Mouse (Mus musculus) heart, embryonic 12.5 days (tissue): ENCODE results near the gene C1s2. TPM values are rescaled to one million over a fixed set of nuclear protein-coding genes. Genes with fewer than 3 reads are reported as not detected.
"Not testable (repeated sequence)": the region's sequence is repeated elsewhere in the genome, so short reads cannot be mapped to it uniquely, and the experiment has no call there.

ENCODE experiments used
- ATAC-seq: fragments of 200-750 bp; cut with Nextera tagmentation; 2 replicates; pipeline ENCODE4 v1.8.0; 2017; ENCODE audit warnings: moderate TSS enrichment, moderate library complexity; ENCODE audit not compliant: insufficient number of reproducible peaks, low FRiP score
- H3K27ac ChIP-seq: fragments of 300-500 bp; sonication (generic); 2 replicates; pipeline ENCODE4 v1.5.1; 2016; ENCODE audit warnings: mild to moderate bottlenecking, moderate library complexity; ENCODE audit not compliant: poor library complexity, severe bottlenecking
- H3K27me3 ChIP-seq: fragments of 300-500 bp; sonication (generic); replicated peaks from 2 replicates; pipeline ENCODE4 v1.6.1; 2016; ENCODE audit warnings: mild to moderate bottlenecking, moderate library complexity
- H3K36me3 ChIP-seq: fragments of 300-500 bp; sonication (generic); 2 replicates; pipeline ENCODE4 v1.6.1; 2016; ENCODE audit warnings: mild to moderate bottlenecking, moderate library complexity
- H3K4me1 ChIP-seq: fragments of 300-500 bp; sonication (generic); replicated peaks from 2 replicates; pipeline ENCODE4 v1.6.1; 2016; ENCODE audit warnings: mild to moderate bottlenecking
- H3K4me2 ChIP-seq: fragments of 300-500 bp; sonication (generic); 2 replicates; pipeline ENCODE4 v1.6.1; 2016; ENCODE audit warnings: mild to moderate bottlenecking, moderate library complexity
- H3K4me3 ChIP-seq: fragments of 300-500 bp; sonication (generic); 2 replicates; pipeline ENCODE4 v1.5.1; 2016; ENCODE audit warnings: mild to moderate bottlenecking
- H3K9ac ChIP-seq: fragments of 300-500 bp; sonication (generic); 2 replicates; pipeline ENCODE4 v1.6.1; 2016; ENCODE audit warnings: mild to moderate bottlenecking, moderate library complexity
- H3K9me3 ChIP-seq: fragments of 300-500 bp; sonication (generic); replicated peaks from 2 replicates; pipeline ENCODE4 v1.6.1; 2016; ENCODE audit warnings: mild to moderate bottlenecking, moderate library complexity
- WGBS: fragments of 180-500 bp; shearing (Covaris S2); methylation state at CpG from one replicate; pipeline ENCODE4 v1.1.7; 2016; 5-methylcytosine and 5-hydroxymethylcytosine counted together
- polyA plus RNA-seq: library from polyadenylated mRNA; unstranded; fragments of >200 nt; fragmentation: Nextera tagmentation; extraction: Ambion mirVana; gene quantifications from 2 replicates; pipeline ENCODE4 v1.2.1, GENCODE M21; 2016

C1s2 gene
- polyA plus RNA-seq, 1 experiment from 2014 or later = not detected

- WGBS = 30% methylated on average over 6 of the region's 6 CpGs
- not testable (repeated sequence) for H3K27ac ChIP-seq, H3K9me3 ChIP-seq, H3K27me3 ChIP-seq, H3K4me2 ChIP-seq, H3K9ac ChIP-seq, H3K36me3 ChIP-seq, H3K4me1 ChIP-seq, ATAC-seq, H3K4me3 ChIP-seq
These were observed 1.1 kb upstream of the C1s2 start for GRCm38 (mm10) chr6:124636858-124637460.

DNA sequence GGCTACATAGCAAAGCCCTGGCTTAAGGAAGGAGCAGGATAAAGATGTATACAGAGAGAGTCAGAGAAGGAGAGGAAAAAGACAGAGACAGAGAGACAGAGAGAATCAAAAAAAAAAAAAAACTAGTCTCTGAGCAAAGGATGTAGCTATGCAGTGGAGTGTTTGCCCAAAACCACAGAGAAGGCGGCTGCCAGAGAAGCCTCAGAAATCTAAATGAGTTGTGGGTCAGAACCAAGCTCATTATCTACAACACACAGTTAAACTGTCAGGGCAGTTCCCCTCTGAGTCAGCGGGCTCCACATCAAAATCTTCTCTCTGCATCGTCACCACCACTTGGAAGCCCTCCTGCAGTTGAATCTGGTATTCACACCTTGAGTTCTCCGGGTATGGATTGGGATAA, 5.1 kb downstream of the C1s2 start:
- Histone ChIP-seq H3K4me2 (no peak overlapping the region), H3K9me3 (no peaks in the 10 kb centered on the region), H3K4me3 (no peak overlapping the region), H3K4me1 (no peaks in the 10 kb centered on the region), H3K9ac (no peak overlapping the region), H3K27ac (no peak overlapping the region), H3K27me3 (no peaks in the 10 kb centered on the region), H3K36me3 (no peaks in the 10 kb centered on the region)
- ATAC-seq = no peak
- WGBS = 69% methylated on average over 4 of the region's 4 CpGs

DNA sequence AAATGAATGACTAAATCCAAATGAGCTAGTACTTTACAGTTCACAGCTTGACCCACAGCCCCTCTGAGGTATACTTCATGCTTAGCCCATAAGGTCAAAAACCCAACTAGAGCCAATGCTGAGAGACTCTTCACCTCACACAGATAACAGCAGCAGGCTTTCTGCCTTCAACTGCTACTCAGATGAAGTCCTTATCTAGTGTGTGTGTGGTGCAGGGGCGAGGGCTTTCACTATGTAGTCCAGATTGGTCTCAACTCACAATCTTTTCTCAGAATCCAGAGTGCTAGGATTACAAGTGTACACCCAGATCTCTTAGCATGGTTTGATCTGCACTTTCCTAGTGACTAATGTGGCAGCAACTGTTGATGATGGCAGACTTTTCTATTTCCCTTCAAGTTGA, 9.7 kb downstream of the C1s2 start:
- H3K9ac ChIP-seq, H3K9me3 ChIP-seq, H3K4me2 ChIP-seq, H3K27me3 ChIP-seq, H3K4me1 ChIP-seq, H3K27ac ChIP-seq, ATAC-seq, H3K36me3 ChIP-seq, H3K4me3 ChIP-seq: not testable (repeated sequence)
- WGBS = 28% methylated on average over 1 of the region's 1 CpGs

DNA sequence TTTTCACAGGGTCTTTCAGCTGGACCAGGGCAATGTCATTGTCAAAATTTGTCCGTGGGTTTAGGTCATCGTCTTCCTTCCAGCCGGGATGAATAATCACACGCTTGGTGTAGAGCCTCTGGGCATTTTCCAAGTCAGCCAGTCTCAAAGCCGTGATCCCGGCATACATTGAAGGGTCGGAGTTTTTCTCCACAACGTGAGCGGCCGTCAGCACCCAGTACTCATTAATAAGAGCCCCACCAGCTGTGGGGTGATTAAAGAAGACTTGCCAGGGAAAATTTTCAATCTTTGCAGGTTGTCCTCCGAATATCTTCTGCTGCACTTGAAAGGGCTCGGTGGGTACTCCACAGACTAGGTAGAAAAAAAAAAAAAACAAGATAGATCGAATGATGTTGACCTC, 10.3 kb downstream of the C1s2 start:
- ATAC-seq = no peak
- 84% methylated on average over 13 of the region's 13 CpGs for WGBS
- H3K27ac ChIP-seq = no peak overlapping the region
- H3K27me3 ChIP-seq = no peaks in the 10 kb centered on the region
- no peak overlapping the region for H3K4me3 ChIP-seq
- no peaks in the 10 kb centered on the region for H3K4me1 ChIP-seq
- no peak overlapping the region for H3K4me2 ChIP-seq
- peaks cover 2% of the 10 kb centered on the region; the same call in 1 of the 2 replicates for H3K9me3 ChIP-seq
- H3K36me3 ChIP-seq = no peaks in the 10 kb centered on the region
- no peak overlapping the region for H3K9ac ChIP-seq

DNA sequence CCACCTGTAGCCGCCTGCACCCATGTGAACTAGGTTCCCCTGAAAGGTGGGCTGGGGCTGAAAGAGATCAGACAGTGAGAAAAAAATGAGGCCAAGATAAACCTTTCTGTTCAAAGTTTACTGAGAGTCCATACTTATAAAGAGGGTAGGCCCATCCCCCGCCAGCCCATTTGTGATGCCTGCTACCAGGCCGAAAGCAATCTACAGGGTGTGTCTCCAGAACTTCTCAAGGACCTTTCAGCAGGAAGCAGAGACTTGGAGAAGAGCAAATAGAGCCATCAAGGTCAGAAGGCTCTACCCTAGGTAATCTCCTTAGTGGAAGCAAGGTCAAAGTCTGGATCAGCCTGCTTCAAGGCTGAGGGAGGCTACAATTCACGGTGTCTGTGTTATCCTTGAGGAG, 33.9 kb downstream of the C1s2 start:
- no peak for ATAC-seq
- Histone ChIP-seq H3K4me2 (no peak overlapping the region), H3K9ac (no peak overlapping the region), H3K9me3 (peaks cover 5% of the 10 kb centered on the region), H3K27me3 (no peaks in the 10 kb centered on the region), H3K36me3 (no peaks in the 10 kb centered on the region), H3K4me3 (no peak overlapping the region), H3K27ac (no peak overlapping the region), H3K4me1 (no peaks in the 10 kb centered on the region)
- WGBS = 73% methylated on average over 4 of the region's 4 CpGs

GRCm38 (mm10) chr6:124593121-124593520, 42.8 kb downstream of the C1s2 start:
- Histone ChIP-seq H3K27ac (no peak overlapping the region), H3K27me3 (no peaks in the 10 kb centered on the region), H3K36me3 (no peaks in the 10 kb centered on the region), H3K9ac (no peak overlapping the region), H3K4me2 (no peak overlapping the region), H3K4me3 (no peak overlapping the region), H3K4me1 (no peaks in the 10 kb centered on the region), H3K9me3 (no peaks in the 10 kb centered on the region)
- no peak for ATAC-seq
- WGBS = 80% methylated on average over 8 of the region's 8 CpGs

DNA sequence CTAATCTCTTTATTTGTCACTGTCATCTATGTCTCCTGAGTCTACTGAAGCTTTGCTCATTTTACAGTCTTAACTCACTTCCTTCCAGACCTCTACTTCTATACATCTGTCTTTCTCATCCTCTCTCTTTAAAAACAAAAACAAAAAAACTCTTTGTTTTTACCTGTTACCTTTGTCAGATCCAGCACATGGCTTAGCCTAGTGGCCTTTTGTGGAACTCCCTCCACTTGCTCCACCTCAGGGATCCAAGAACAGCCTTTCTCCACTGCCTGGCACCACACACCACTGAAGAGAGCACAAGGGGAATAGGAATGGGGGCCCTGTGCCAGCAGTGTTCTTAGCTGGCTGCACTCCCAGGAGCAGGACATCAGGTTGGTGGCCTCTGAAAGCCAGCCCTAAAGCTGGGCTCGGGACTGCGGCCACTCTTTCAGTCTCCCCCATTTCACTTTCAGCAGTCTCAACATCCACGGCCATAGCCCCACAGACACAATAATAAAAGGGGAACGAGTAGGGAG, 43.6 kb downstream of the C1s2 start:
- H3K9me3 ChIP-seq = no peaks in the 10 kb centered on the region
- WGBS = 80% methylated on average over 4 of the region's 4 CpGs
- H3K36me3 ChIP-seq = no peaks in the 10 kb centered on the region
- H3K4me2 ChIP-seq = no peak overlapping the region
- no peak overlapping the region for H3K27ac ChIP-seq
- no peaks in the 10 kb centered on the region for H3K27me3 ChIP-seq
- no peak for ATAC-seq
- no peak overlapping the region for H3K9ac ChIP-seq
- H3K4me1 ChIP-seq = no peaks in the 10 kb centered on the region
- H3K4me3 ChIP-seq = no peak overlapping the region

DNA sequence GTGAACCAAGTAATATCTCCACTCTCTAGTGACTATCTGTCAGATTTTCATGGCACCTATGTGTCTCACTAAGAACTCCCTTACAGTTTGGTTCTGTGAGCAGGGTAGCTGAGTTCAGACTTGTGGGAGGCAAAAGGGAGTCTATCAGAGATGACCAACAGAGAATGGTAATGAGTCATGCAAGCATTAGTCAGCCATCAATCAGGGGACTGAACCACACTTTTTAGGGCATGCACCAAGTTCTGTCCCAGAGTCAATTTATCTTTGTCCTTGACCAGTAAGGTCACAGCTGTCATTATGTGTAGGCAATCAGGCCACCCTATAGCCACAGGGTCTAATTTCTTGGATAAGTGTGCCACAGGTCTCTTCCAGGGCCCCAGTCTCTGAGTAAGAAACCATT, 47.1 kb downstream of the C1s2 start:
- H3K9ac ChIP-seq = no peak overlapping the region
- no peak overlapping the region for H3K27ac ChIP-seq
- no peak overlapping the region for H3K4me2 ChIP-seq
- no peaks in the 10 kb centered on the region for H3K36me3 ChIP-seq
- H3K4me3 ChIP-seq = no peak overlapping the region
- no peaks in the 10 kb centered on the region for H3K4me1 ChIP-seq
- H3K9me3 ChIP-seq = no peaks in the 10 kb centered on the region
- ATAC-seq = no peak
- H3K27me3 ChIP-seq = no peaks in the 10 kb centered on the region

DNA sequence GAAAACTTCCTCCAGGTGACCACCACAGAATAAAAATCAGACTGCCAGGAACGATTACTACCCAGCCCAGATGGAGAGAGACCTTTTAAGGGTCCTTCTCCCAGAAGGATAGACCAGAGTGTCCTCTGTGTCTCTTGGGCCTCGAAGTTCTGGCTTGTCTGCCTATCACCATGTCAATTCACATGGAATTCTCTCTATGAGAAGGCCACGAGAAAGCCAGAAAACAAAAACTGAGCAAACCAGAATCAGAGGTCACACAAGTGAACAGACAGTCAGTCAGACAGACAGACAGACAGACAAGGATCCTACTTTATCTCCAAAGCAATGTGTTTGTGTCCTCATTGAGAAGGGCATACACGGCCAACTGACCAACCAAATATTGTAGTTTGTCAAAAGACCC, 49.6 kb downstream of the C1s2 start:
- no peaks in the 10 kb centered on the region for H3K27me3 ChIP-seq

GRCm38 (mm10) chr6:124585761-124586160, 50.1 kb downstream of the C1s2 start:
- no peaks in the 10 kb centered on the region for H3K9me3 ChIP-seq
- no peak overlapping the region for H3K27ac ChIP-seq
- no peaks in the 10 kb centered on the region for H3K4me1 ChIP-seq
- no peak overlapping the region for H3K4me3 ChIP-seq
- no peak overlapping the region for H3K4me2 ChIP-seq
- no peaks in the 10 kb centered on the region for H3K36me3 ChIP-seq
- ATAC-seq = no peak
- H3K9ac ChIP-seq = no peak overlapping the region
- H3K27me3 ChIP-seq = no peaks in the 10 kb centered on the region
- 86% methylated on average over 3 of the region's 3 CpGs for WGBS

More for the DNA sequence above, 49.6 kb downstream of the C1s2 start:
- ATAC-seq = no peak
- no peak overlapping the region for H3K27ac ChIP-seq
- no peak overlapping the region for H3K4me2 ChIP-seq
- no peak overlapping the region for H3K4me3 ChIP-seq
- no peak overlapping the region for H3K9ac ChIP-seq
- 65% methylated on average over 4 of the region's 4 CpGs for WGBS
- H3K36me3 ChIP-seq = no peaks in the 10 kb centered on the region
- no peaks in the 10 kb centered on the region for H3K4me1 ChIP-seq
- H3K9me3 ChIP-seq = no peaks in the 10 kb centered on the region

DNA sequence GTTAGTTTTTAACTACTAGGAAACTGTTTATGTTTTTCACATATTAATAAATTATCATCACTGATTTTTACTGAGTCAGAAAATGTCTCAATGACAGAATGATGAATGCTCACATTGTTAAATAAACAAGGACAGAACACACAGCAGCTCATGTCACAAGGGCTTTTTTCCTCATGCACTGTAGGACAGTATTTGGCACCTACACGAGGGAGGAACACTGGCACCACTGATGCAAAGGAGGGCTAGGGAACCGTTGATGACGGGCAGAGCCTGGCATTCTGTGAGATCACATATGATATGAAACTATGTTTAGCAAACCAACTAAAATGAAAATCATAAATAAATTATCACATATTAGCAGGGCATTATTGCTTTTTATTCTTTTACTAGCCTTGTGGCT, 51.0 kb downstream of the C1s2 start:
- ATAC-seq = no peak
- 73% methylated on average over 3 of the region's 3 CpGs for WGBS
- no peak overlapping the region for H3K27ac ChIP-seq
- no peaks in the 10 kb centered on the region for H3K36me3 ChIP-seq
- H3K9me3 ChIP-seq = no peaks in the 10 kb centered on the region
- H3K4me1 ChIP-seq = no peaks in the 10 kb centered on the region
- H3K27me3 ChIP-seq = no peaks in the 10 kb centered on the region
- H3K4me2 ChIP-seq = no peak overlapping the region
- H3K4me3 ChIP-seq = no peak overlapping the region
- H3K9ac ChIP-seq = no peak overlapping the region

GRCm38 (mm10) chr6:124582231-124582630, 53.7 kb downstream of the C1s2 start:
- Histone ChIP-seq H3K9ac (no peak overlapping the region), H3K27me3 (no peaks in the 10 kb centered on the region), H3K27ac (no peak overlapping the region), H3K4me3 (no peak overlapping the region), H3K9me3 (no peaks in the 10 kb centered on the region), H3K4me1 (no peaks in the 10 kb centered on the region), H3K36me3 (no peaks in the 10 kb centered on the region), H3K4me2 (no peak overlapping the region)
- WGBS = 67% methylated on average over 1 of the region's 1 CpGs
- no peak for ATAC-seq
